Mouse (Mus musculus): ENCODE measurements around the gene Slc1a7.

DNA sequence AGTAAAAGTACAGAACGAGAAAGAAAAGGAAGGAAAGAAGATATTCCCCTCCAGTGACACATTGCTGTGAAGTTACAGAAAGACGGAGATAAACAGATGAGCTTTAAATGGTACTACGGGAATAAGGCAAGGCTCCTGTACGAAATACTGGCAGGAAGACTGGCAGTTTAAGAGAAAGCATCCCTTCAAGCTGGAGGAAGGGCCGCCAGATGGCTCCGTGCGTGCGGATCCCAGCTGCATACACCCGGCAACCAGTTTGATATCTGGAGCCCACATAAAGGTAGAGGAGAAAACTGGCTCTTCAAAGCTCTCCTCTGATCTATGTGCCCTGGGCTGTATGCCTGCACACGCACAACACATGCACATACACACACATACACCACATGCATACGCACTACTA is 6.4 kb downstream of the Slc1a7 start:
- TF ChIP-seq CTCF (IDR thresholded peaks at IDR 0.05; ENCODE audit: borderline replicate concordance, insufficient read depth, low read depth, low read length) (no peak), POLR2A (IDR thresholded peaks at IDR 0.05; ENCODE audit: borderline replicate concordance, insufficient read depth, low read length) (no peak)

Measured in cerebellum, adult 2 months (tissue).